Mouse (Mus musculus) forebrain, embryonic 12.5 days (tissue): ENCODE results near the gene Fcer1a. TPM values are rescaled to one million over a fixed set of nuclear protein-coding genes. Genes with fewer than 3 reads are reported as not detected.

Experiments used
- polyA plus RNA-seq: library from polyadenylated mRNA; unstranded; fragments of >200 nt; fragmentation: Nextera tagmentation; extraction: Ambion mirVana; gene quantifications from 2 replicates; pipeline ENCODE4 v1.2.1, GENCODE M21; 2016

The Fcer1a gene
- polyA plus RNA-seq, 1 experiment from 2014 or later, result not detected

Other genes with a start within 250 kb of the Fcer1a start
- gene Olfr1408, start 89.8 kb downstream of the Fcer1a start, polyA plus RNA-seq, result not detected in 2 replicates
- not detected in 2 replicates for gene Olfr1406, start 36.6 kb downstream of the Fcer1a start, polyA plus RNA-seq
- not detected in 2 replicates for gene Olfr218, start 29.4 kb downstream of the Fcer1a start, polyA plus RNA-seq
- 0.06 TPM in 1 of 2 replicates, not detected in the other for gene Olfr1404, start 14.8 kb downstream of the Fcer1a start, polyA plus RNA-seq
- gene Olfr418, start 38.8 kb upstream of the Fcer1a start, polyA plus RNA-seq, result not detected in 2 replicates
- not detected in 2 replicates for gene Mptx2, start 50.6 kb upstream of the Fcer1a start, polyA plus RNA-seq
- gene Ackr1, start 106.5 kb upstream of the Fcer1a start, polyA plus RNA-seq, result 4.4 and 5.1 TPM in 2 replicates
- gene Aim2, start 123.7 kb upstream of the Fcer1a start, polyA plus RNA-seq, result 6.9 and 7.5 TPM in 2 replicates
- 12.6 and 22.2 TPM in 2 replicates for gene Cadm3, start 140.5 kb upstream of the Fcer1a start, polyA plus RNA-seq